Mouse (Mus musculus): ENCODE data around the gene Serpini2. TPM values are rescaled to one million over a fixed set of nuclear protein-coding genes. Genes with fewer than 3 reads are reported as not detected.

The Serpini2 gene
- total and polyA plus RNA-seq, 2 experiments from 2014 or later: not detected

DNA sequence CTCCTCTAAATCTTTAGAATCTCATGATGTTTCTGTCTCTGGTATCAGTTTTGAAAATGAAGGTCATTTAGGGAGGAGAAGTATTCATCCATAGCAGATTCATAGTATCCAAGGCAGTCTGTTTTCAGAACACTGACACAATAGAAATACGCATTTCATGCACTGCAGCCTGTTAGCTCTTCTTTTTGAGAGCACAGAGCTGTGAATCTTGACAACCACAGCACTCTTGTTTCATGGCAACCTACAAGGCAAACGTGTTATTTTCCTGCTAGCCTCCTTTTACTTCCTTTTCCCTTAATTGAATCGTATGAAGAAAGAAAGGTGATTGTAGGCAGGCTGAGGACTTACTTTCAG is 27.9 kb upstream of the Serpini2 start:
- peak overlapping the region; percentile 37 for H3K27ac ChIP-seq
- no peak for TF ChIP-seq CTCF (IDR thresholded peaks at IDR 0.05; ENCODE audit: low read depth)
- WGBS: 13% methylated on average over 3 of the region's 3 CpGs

DNA sequence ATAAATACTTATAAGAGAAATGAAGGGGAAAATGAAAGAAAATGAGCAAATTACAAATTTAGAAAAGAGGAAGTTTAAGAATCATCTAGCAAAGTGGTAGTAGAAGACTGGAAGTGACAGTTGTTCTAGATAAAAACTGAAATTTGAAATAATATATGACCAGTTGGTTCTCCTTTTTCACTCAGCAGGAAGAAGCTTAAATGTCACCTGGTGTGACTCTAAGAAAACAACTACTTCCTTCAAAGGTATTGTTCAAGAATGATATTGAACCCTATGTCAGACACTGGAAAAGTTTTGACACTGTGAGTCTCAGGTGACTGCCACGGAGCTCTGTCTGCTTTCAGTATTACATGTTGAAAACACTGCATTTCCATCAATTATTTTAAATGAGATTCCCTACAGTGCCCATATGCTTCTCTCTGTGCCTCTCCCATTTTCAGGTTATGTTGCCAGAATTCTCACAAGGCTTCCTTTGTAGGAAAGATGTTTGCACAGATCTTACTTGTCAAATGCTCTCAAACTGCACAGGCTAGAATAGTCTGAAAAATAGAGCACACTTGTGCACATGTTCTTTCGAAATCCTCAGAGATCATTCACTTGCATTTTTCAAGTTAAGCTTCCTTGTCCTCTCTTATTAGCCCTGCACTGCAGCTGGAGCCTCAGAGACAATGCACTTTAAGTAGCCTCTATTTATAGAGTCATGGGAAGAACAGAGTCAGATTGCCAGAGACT is 27.3 kb upstream of the Serpini2 start:
- Histone ChIP-seq H3K27ac (peak overlapping the region; percentile 37), H3K9ac (replicated peaks; ENCODE audit: low read length) (0 out of 2 replicates have a peak overlapping the region, but pooled peaks have one; percentile 13), H3K4me1 (ENCODE audit: insufficient read depth, low read length) (0 out of 2 replicates have a peak, but pooled peaks cover 4% of the 10 kb centered on the region), H3K9me3 (ENCODE audit: low read length) (no peaks in the 10 kb centered on the region), H3K4me3 (ENCODE audit: low read length) (no peak overlapping the region), H3K27me3 (ENCODE audit: insufficient read depth, low read length) (no peaks in the 10 kb centered on the region), H3K4me2 (ENCODE audit: low read depth, low read length) (no peak overlapping the region), H3K36me3 (ENCODE audit: insufficient read depth, low read length) (no peaks in the 10 kb centered on the region)
- DNase-seq (ENCODE audit: low spot score) (peak; percentile 47), ATAC-seq (peak; percentile 74)
- WGBS: 34% methylated on average over 2 of the region's 2 CpGs
- no peak for TF ChIP-seq CTCF (IDR thresholded peaks at IDR 0.05; ENCODE audit: low read depth)

More for the DNA sequence above, 27.9 kb upstream of the Serpini2 start:
- H3K4me1 ChIP-seq (ENCODE audit: insufficient read depth, low read length): 0 out of 2 replicates have a peak, but pooled peaks cover 4% of the 10 kb centered on the region
- 0 out of 2 replicates have a peak overlapping the region, but pooled peaks have one; percentile 13 for H3K9ac ChIP-seq (replicated peaks; ENCODE audit: low read length)
- H3K9me3 ChIP-seq (ENCODE audit: low read length): no peaks in the 10 kb centered on the region
- ATAC-seq: peak; percentile 63
- no peaks in the 10 kb centered on the region for H3K36me3 ChIP-seq (ENCODE audit: insufficient read depth, low read length)
- H3K27me3 ChIP-seq (ENCODE audit: insufficient read depth, low read length): no peaks in the 10 kb centered on the region
- H3K4me3 ChIP-seq (ENCODE audit: low read length): no peak overlapping the region
- no peak overlapping the region for H3K4me2 ChIP-seq (ENCODE audit: low read depth, low read length)
- DNase-seq (ENCODE audit: low spot score): peak; percentile 16

DNA sequence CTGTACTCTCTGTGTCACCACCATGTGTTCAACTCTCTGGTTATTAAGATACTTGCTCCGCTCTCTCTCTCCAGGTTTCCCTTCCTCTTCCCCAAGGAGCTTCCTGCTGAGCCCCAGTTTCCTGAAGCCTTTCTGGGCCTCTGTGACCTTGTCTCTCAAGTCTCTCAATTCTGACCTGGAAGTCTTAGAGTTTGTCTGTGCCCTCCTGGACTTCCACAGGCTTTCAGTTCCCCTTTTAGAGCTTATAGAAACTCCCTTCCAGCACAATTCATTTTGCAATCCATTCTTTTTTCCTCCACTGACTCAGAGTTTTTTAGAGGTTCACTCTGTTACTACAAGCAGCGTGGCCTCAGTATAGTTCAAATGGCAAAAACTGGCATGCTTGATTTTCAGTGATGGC is 23.4 kb upstream of the Serpini2 start:
- no peak for ATAC-seq
- H3K9me3 ChIP-seq (ENCODE audit: low read length): no peaks in the 10 kb centered on the region
- 89% methylated on average over 2 of the region's 2 CpGs for WGBS
- no peaks in the 10 kb centered on the region for H3K36me3 ChIP-seq (ENCODE audit: insufficient read depth, low read length)
- no peak overlapping the region for H3K4me2 ChIP-seq (ENCODE audit: low read depth, low read length)
- no peak overlapping the region for H3K4me3 ChIP-seq (ENCODE audit: low read length)
- no peak overlapping the region for H3K27ac ChIP-seq
- H3K9ac ChIP-seq (replicated peaks; ENCODE audit: low read length): no peak overlapping the region
- TF ChIP-seq CTCF (IDR thresholded peaks at IDR 0.05; ENCODE audit: low read depth): no peak
- no peaks in the 10 kb centered on the region for H3K27me3 ChIP-seq (ENCODE audit: insufficient read depth, low read length)
- H3K4me1 ChIP-seq (ENCODE audit: insufficient read depth, low read length): 0 out of 2 replicates have a peak, but pooled peaks cover 4% of the 10 kb centered on the region
- DNase-seq (ENCODE audit: low spot score): no peak

DNA sequence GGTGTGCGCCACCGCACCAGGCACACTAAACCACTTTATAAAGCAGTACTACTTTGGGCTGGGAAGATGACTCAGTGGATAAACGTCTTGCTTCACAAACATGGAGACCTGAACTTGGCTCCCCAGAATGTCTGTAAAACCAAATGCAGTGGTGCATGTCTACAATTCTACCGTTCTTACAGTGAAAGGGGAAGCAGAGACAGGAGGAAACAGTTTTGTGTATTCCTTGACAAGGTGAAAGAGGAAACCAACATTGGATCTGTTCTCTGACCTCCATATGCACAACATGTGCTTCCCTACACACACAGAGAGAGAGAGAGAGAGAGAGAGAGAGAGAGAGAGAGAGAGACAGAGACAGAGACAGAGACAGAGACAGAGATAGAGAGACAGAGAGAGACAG is 7.6 kb upstream of the Serpini2 start:
- Histone ChIP-seq H3K27ac (no peak overlapping the region), H3K4me2 (ENCODE audit: low read depth, low read length) (no peak overlapping the region), H3K27me3 (ENCODE audit: insufficient read depth, low read length) (no peaks in the 10 kb centered on the region), H3K9ac (replicated peaks; ENCODE audit: low read length) (no peak overlapping the region), H3K4me1 (ENCODE audit: insufficient read depth, low read length) (no peaks in the 10 kb centered on the region), H3K4me3 (ENCODE audit: low read length) (no peak overlapping the region), H3K36me3 (ENCODE audit: insufficient read depth, low read length) (no peaks in the 10 kb centered on the region), H3K9me3 (ENCODE audit: low read length) (no peaks in the 10 kb centered on the region)
- DNase-seq (ENCODE audit: low spot score): no peak
- ATAC-seq: no peak
- WGBS: 82% methylated on average over 4 of the region's 4 CpGs
- no peak for TF ChIP-seq CTCF (IDR thresholded peaks at IDR 0.05; ENCODE audit: low read depth)

DNA sequence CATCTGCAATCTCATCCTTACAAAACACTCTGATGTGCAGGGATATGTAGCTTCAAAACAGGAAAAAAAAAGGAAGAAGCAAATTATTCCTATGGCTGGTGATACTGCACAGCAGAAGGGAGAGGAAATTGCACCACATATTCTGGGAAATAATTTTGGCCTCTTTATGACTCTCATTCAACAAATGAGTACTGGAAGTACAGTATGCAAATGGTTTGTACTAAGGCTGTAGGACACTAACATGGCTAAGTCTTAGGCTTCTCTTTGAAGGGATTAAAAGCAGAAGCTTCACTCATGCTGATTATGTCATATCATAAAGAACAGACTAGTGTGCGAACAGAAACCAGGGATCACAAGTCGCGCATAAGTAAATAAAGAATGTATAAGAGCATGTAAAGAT is 6.6 kb upstream of the Serpini2 start:
- no peaks in the 10 kb centered on the region for H3K9me3 ChIP-seq (ENCODE audit: low read length)
- no peak overlapping the region for H3K27ac ChIP-seq
- no peaks in the 10 kb centered on the region for H3K36me3 ChIP-seq (ENCODE audit: insufficient read depth, low read length)
- WGBS: 92% methylated on average over 3 of the region's 3 CpGs
- ATAC-seq: no peak
- no peak for DNase-seq (ENCODE audit: low spot score)
- no peak overlapping the region for H3K4me2 ChIP-seq (ENCODE audit: low read depth, low read length)
- H3K4me1 ChIP-seq (ENCODE audit: insufficient read depth, low read length): no peaks in the 10 kb centered on the region
- no peak for TF ChIP-seq CTCF (IDR thresholded peaks at IDR 0.05; ENCODE audit: low read depth)
- H3K9ac ChIP-seq (replicated peaks; ENCODE audit: low read length): no peak overlapping the region
- H3K27me3 ChIP-seq (ENCODE audit: insufficient read depth, low read length): no peaks in the 10 kb centered on the region
- H3K4me3 ChIP-seq (ENCODE audit: low read length): no peak overlapping the region

DNA sequence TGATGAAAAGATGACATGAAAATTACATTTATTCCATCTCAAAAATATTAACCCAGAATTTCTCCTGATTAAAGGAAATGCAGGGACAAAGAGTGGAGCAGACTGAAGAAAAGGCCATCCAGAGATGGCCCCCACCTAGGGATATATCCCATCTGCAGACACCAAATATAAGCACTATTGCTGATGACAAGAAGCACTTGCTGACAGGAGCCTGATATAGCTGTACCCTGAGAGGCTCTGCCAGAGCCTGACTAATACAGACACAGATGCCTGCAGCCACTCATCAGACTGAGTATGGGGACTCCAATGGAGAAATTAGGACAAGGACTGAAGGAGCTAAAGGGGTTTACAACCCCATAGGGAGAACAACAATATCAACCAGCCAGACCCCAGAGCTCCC is 5.2 kb upstream of the Serpini2 start:
- Histone ChIP-seq H3K27me3 (ENCODE audit: insufficient read depth, low read length) (no peaks in the 10 kb centered on the region), H3K4me2 (ENCODE audit: low read depth, low read length) (no peak overlapping the region), H3K36me3 (ENCODE audit: insufficient read depth, low read length) (no peaks in the 10 kb centered on the region), H3K9me3 (ENCODE audit: low read length) (no peaks in the 10 kb centered on the region), H3K4me3 (ENCODE audit: low read length) (no peak overlapping the region), H3K9ac (replicated peaks; ENCODE audit: low read length) (no peak overlapping the region), H3K4me1 (ENCODE audit: insufficient read depth, low read length) (no peaks in the 10 kb centered on the region), H3K27ac (no peak overlapping the region)
- DNase-seq (ENCODE audit: low spot score) (no peak), ATAC-seq (no peak)
- TF ChIP-seq CTCF (IDR thresholded peaks at IDR 0.05; ENCODE audit: low read depth): no peak

DNA sequence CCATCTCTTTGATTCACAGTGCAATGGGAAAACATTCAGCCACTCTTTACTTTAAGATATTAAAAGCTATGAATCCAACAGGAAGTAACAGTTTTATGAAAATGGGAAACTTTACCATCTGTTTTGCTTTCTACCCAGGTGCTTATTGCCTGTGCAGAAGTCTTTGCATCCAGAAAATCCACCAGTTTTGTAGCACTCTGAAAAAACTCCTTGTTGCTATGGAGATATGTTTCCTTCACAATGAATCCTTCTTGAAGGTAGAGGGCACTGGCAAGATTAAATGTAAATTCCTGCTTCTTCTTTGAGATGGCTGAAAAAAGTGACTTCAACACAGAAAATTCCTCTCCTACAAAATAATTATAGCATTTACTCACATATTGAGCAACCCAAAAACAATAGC is 10.5 kb downstream of the Serpini2 start:
- H3K4me1 ChIP-seq (ENCODE audit: insufficient read depth, low read length): no peaks in the 10 kb centered on the region
- TF ChIP-seq CTCF (IDR thresholded peaks at IDR 0.05; ENCODE audit: low read depth): no peak
- H3K4me3 ChIP-seq (ENCODE audit: low read length): no peak overlapping the region
- no peaks in the 10 kb centered on the region for H3K9me3 ChIP-seq (ENCODE audit: low read length)
- H3K36me3 ChIP-seq (ENCODE audit: insufficient read depth, low read length): no peaks in the 10 kb centered on the region
- H3K27me3 ChIP-seq (ENCODE audit: insufficient read depth, low read length): no peaks in the 10 kb centered on the region
- DNase-seq (ENCODE audit: low spot score): peak; percentile 45
- no peak overlapping the region for H3K4me2 ChIP-seq (ENCODE audit: low read depth, low read length)
- H3K27ac ChIP-seq: no peak overlapping the region
- H3K9ac ChIP-seq (replicated peaks; ENCODE audit: low read length): no peak overlapping the region
- ATAC-seq: no peak
